Mouse (Mus musculus) lung, adult 2 months (tissue): ENCODE results near the gene Treml2.

Experiments
- CTCF ChIP-seq: fragments of 200-500 bp; IDR thresholded peaks from 2 replicates; pipeline ENCODE4 v1.5.1; 2011; ENCODE audit warnings: mild to moderate bottlenecking, low read length, control low read depth; ENCODE audit not compliant: insufficient read depth
- POLR2A ChIP-seq: fragments of 200-500 bp; IDR thresholded peaks from 2 replicates; pipeline ENCODE4 v1.6.1; 2011; ENCODE audit warnings: low read depth, mild to moderate bottlenecking, control low read depth, low read length, borderline replicate concordance; ENCODE audit errors: extremely low read depth

GRCm38 (mm10) chr17:48323236-48323635 is 23.9 kb downstream of the Treml2 start:
- TF ChIP-seq CTCF (no peak), POLR2A (no peak)
